Mouse (Mus musculus) thymus, postnatal 14 days (tissue): ENCODE measurements around the gene Taf9b.
"Not testable (repeated sequence)": the region's sequence is repeated elsewhere in the genome, so short reads cannot be mapped to it uniquely, and the experiment has no call there.

Source experiments
- DNase-seq: peaks from one replicate; pipeline ENCODE4 v3.0.0; 2021

The Taf9b gene

GRCm38 (mm10) chrX:106221058-106221457, at the start of gene Taf9b:
TSS of gene Taf9b (minus strand) at chrX:106221158.
- no peak for DNase-seq

- DNase-seq = no peak
Observed at GRCm38 (mm10) chrX:106255276-106255675, 34.3 kb upstream of the Taf9b start, which contains the start of gene Fnd3c2. TSS of gene Fnd3c2 (minus strand) at chrX:106255376.

GRCm38 (mm10) chrX:106219171-106220032, 1.6 kb downstream of the Taf9b start:
- peak; percentile 75 for DNase-seq

- DNase-seq = no peak
Observed at GRCm38 (mm10) chrX:106209100-106209499, 11.9 kb downstream of the Taf9b start.

GRCm38 (mm10) chrX:106198904-106199303, 22.1 kb downstream of the Taf9b start:
- peak; percentile 5 for DNase-seq

GRCm38 (mm10) chrX:106197308-106197707, 23.6 kb downstream of the Taf9b start:
- DNase-seq = peak; percentile 16

GRCm38 (mm10) chrX:106194361-106194760, 26.6 kb downstream of the Taf9b start:
- not testable (repeated sequence) for DNase-seq

- DNase-seq = no peak
Observed at GRCm38 (mm10) chrX:106190091-106190490, 30.9 kb downstream of the Taf9b start.

GRCm38 (mm10) chrX:106189356-106189755, 31.6 kb downstream of the Taf9b start:
- DNase-seq = peak; percentile 7

- DNase-seq = peak; percentile 34
Observed at GRCm38 (mm10) chrX:106187737-106188136, 33.2 kb downstream of the Taf9b start.

- peak; percentile 92 for DNase-seq
Observed at GRCm38 (mm10) chrX:106186713-106187649, 34.0 kb downstream of the Taf9b start, which contains the start of gene Pgk1. TSS of gene Pgk1 (plus strand) at chrX:106187100.

GRCm38 (mm10) chrX:106185706-106186105, 35.3 kb downstream of the Taf9b start:
- no peak for DNase-seq

- no peak for DNase-seq
Observed at GRCm38 (mm10) chrX:106184279-106184678, 36.7 kb downstream of the Taf9b start.

- DNase-seq = no peak
Observed at GRCm38 (mm10) chrX:106176331-106176730, 44.6 kb downstream of the Taf9b start.

- DNase-seq = peak; percentile 59
Observed at GRCm38 (mm10) chrX:106171853-106172154, 49.2 kb downstream of the Taf9b start.

- DNase-seq = peak; percentile 83
Observed at GRCm38 (mm10) chrX:106171106-106171852, 49.7 kb downstream of the Taf9b start.

- no peak for DNase-seq
Observed at GRCm38 (mm10) chrX:106165089-106165488, 55.9 kb downstream of the Taf9b start.

- no peak for DNase-seq
Observed at GRCm38 (mm10) chrX:106164555-106164954, 56.4 kb downstream of the Taf9b start.

GRCm38 (mm10) chrX:106163995-106164394, 57.0 kb downstream of the Taf9b start:
- no peak for DNase-seq
